Comparison of ENCODE assay signal across 32 mouse cellular contexts in the genomic region with DNA sequence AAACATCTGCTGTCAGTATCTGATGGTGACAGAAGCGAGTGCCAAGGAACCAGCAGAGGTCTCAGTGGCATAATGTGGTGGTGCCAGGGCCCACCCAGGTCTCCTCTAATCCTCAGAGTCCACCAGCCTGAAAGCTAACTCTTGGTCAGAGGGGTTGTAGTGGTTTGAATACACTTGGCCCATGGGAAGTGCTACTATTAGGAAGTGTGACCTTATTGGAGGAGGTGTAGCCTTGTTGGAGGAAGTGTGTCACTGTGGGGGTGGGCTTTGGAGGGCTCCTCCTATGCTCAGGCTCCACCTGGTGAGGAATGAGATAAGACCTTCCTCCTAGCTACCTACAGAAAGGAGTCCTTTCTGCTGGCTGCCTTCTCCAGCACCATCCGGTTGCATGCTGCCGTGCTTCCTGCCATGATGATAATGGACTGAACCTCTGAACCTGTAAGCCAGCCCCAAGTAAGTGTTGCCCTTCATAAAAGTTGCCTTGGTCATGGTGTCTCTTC.
"Had no signal": no experiment of that assay in that cellular context is flagged by ENCODE, and none has a peak within 500 bp of the region (broad histone marks: within the 10 kb centered on the region; RNA-seq: fewer than 3 reads in every experiment).

No protein-coding gene starts in this region.

- H3K27ac ChIP-seq: limb, embryonic 10.5 days; limb, embryonic 12.5 days; limb, embryonic 13.5 days; limb, embryonic 15.5 days; liver, embryonic 12.5 days; liver, embryonic 13.5 days; liver, embryonic 14.5 days; liver, embryonic 15.5 days; lung, embryonic 15.5 days; macrophage; midbrain, embryonic 10.5 days; midbrain, embryonic 12.5 days; midbrain, embryonic 13.5 days; midbrain, embryonic 15.5 days; neural tube, embryonic 12.5 days had no signal

- H3K4me1 ChIP-seq: liver, embryonic 12.5 days; liver, embryonic 13.5 days; liver, embryonic 15.5 days; megakaryocyte, embryonic 14.5 days had no signal

- ATAC-seq: liver, embryonic 12.5 days; liver, postnatal 0 days; lung, postnatal 0 days; midbrain, embryonic 13.5 days; midbrain, embryonic 15.5 days; midbrain, embryonic 16.5 days had no signal

- H3K36me3 ChIP-seq: limb, embryonic 10.5 days; limb, embryonic 12.5 days; limb, embryonic 13.5 days; limb, embryonic 15.5 days; liver, embryonic 12.5 days; liver, embryonic 13.5 days; liver, embryonic 15.5 days; lung, embryonic 15.5 days; midbrain, embryonic 10.5 days; midbrain, embryonic 12.5 days; midbrain, embryonic 13.5 days; midbrain, embryonic 15.5 days; neural tube, embryonic 12.5 days had no signal

- H3K9me3 ChIP-seq: limb, embryonic 10.5 days; limb, embryonic 12.5 days; limb, embryonic 13.5 days; limb, embryonic 15.5 days; liver, embryonic 12.5 days; liver, embryonic 13.5 days; liver, embryonic 15.5 days; lung, embryonic 15.5 days; megakaryocyte, embryonic 14.5 days; midbrain, embryonic 10.5 days; midbrain, embryonic 12.5 days; midbrain, embryonic 13.5 days; midbrain, embryonic 15.5 days; neural tube, embryonic 12.5 days had no signal

- DNase-seq: left cerebral cortex, postnatal 4 days; liver; liver, embryonic 13.5 days; liver, postnatal 0 days; lung, adult 18-20 months; lung, adult 2 months; lung, embryonic 14.5 days; lung, postnatal 10 days; lung, postnatal 14 days; lung, postnatal 36 days; lung, postnatal 4 days; midbrain, embryonic 14.5 days had no signal

- H3K9ac ChIP-seq: limb, embryonic 12.5 days; limb, embryonic 13.5 days; limb, embryonic 15.5 days; liver, embryonic 12.5 days; liver, embryonic 13.5 days; liver, embryonic 14.5 days; liver, embryonic 15.5 days; liver, postnatal 0 days; lung, embryonic 14.5 days; lung, embryonic 15.5 days; midbrain, embryonic 12.5 days; midbrain, embryonic 13.5 days; midbrain, embryonic 15.5 days; neural tube, embryonic 12.5 days had no signal

- H3K4me3 ChIP-seq: limb, embryonic 10.5 days; limb, embryonic 12.5 days; limb, embryonic 13.5 days; limb, embryonic 15.5 days; liver, embryonic 12.5 days; liver, embryonic 13.5 days; liver, embryonic 15.5 days; lung, embryonic 15.5 days; midbrain, embryonic 10.5 days; midbrain, embryonic 12.5 days; midbrain, embryonic 13.5 days; midbrain, embryonic 15.5 days; myocyte; neural tube, embryonic 12.5 days had no signal

- H3K4me2 ChIP-seq: limb, embryonic 12.5 days; limb, embryonic 13.5 days; limb, embryonic 15.5 days; liver, embryonic 11.5 days; liver, embryonic 12.5 days; liver, embryonic 13.5 days; liver, embryonic 15.5 days; lung, embryonic 14.5 days; lung, embryonic 15.5 days; midbrain, embryonic 11.5 days; midbrain, embryonic 12.5 days; midbrain, embryonic 13.5 days; midbrain, embryonic 15.5 days; neural tube, embryonic 12.5 days had no signal

- H3K27me3 ChIP-seq: limb, embryonic 12.5 days; limb, embryonic 13.5 days; limb, embryonic 15.5 days; liver, embryonic 13.5 days; lung, embryonic 15.5 days; midbrain, embryonic 12.5 days; midbrain, embryonic 13.5 days; midbrain, embryonic 15.5 days; neural tube, embryonic 12.5 days had no signal
